Mouse (Mus musculus) myocyte (in vitro differentiated cells): ENCODE measurements at regions not wholly inside any gene's neighbourhood (a gene's known extent, or its start where the extent isn't known, plus 50 kb on each side); places are given as distances from the start of the nearest gene placed in this dataset.

ENCODE experiments used
- CEBPB ChIP-seq: IDR thresholded peaks from 2 replicates; pipeline ENCODE4 v1.6.1; 2011; ENCODE audit warnings: mild to moderate bottlenecking, moderate library complexity; ENCODE audit not compliant: poor library complexity, insufficient read depth, severe bottlenecking
- E2F4 ChIP-seq: IDR thresholded peaks from one replicate; pipeline ENCODE4 v1.6.1; 2011; ENCODE audit warnings: mild to moderate bottlenecking, control low read depth, moderate library complexity; ENCODE audit not compliant: insufficient read depth
- MYOG ChIP-seq, 3 experiments: IDR thresholded peaks; one replicate each; pipeline ENCODE4 v1.6.1; 2011; ENCODE audit warnings: control low read depth in 2 of 3, low read depth in 2 of 3, mild to moderate bottlenecking in 2 of 3; ENCODE audit not compliant: insufficient read length in 2 of 3, control insufficient read depth in 1 of 3, insufficient read depth in 1 of 3
- POLR2A ChIP-seq: IDR thresholded peaks from one replicate; pipeline ENCODE4 v1.6.1; 2011; ENCODE audit warnings: low read depth, mild to moderate bottlenecking, control low read depth, moderate library complexity; ENCODE audit not compliant: insufficient read length
- POLR2AphosphoS2 ChIP-seq: IDR thresholded peaks from one replicate; pipeline ENCODE4 v1.6.1; 2011; ENCODE audit warnings: low read depth, control low read depth; ENCODE audit not compliant: insufficient read length
- SRF ChIP-seq: IDR thresholded peaks from one replicate; pipeline ENCODE4 v1.6.1; 2011; ENCODE audit warnings: low read depth; ENCODE audit not compliant: control insufficient read depth, insufficient read length
- TCF12 ChIP-seq: IDR thresholded peaks from one replicate; pipeline ENCODE4 v1.6.1; 2011; ENCODE audit warnings: mild to moderate bottlenecking, control low read depth; ENCODE audit not compliant: poor library complexity, insufficient read depth, severe bottlenecking
- TCF3 ChIP-seq: IDR thresholded peaks from one replicate; pipeline ENCODE4 v1.6.1; 2011; ENCODE audit warnings: low read depth, control low read depth; ENCODE audit not compliant: insufficient read length
- USF1 ChIP-seq: IDR thresholded peaks from one replicate; pipeline ENCODE4 v1.6.1; 2011; ENCODE audit warnings: low read depth, mild to moderate bottlenecking, control low read depth, moderate library complexity

- TF ChIP-seq POLR2A = no peak
- TF ChIP-seq TCF3 = no peak
- no peak for TF ChIP-seq E2F4
- TF ChIP-seq TCF12 = no peak
- TF ChIP-seq POLR2AphosphoS2 = no peak
- no peak for TF ChIP-seq CEBPB
- TF ChIP-seq MYOG (IDR thresholded peaks at IDR 0.05; ENCODE audit: control insufficient read depth in 1 of 3, insufficient read depth in 1 of 3, insufficient read length in 2 of 3, low read depth in 2 of 3) = no peak
- TF ChIP-seq SRF = no peak
- TF ChIP-seq USF1 = no peak
Observed at GRCm38 (mm10) chr9:41675656-41676055, 448.4 kb downstream of the Sorl1 start.
